Mouse (Mus musculus) midbrain, postnatal 0 days (tissue): ENCODE results near the gene Gm8180. TPM values are rescaled to one million over a fixed set of nuclear protein-coding genes. Genes with fewer than 3 reads are reported as not detected.
A peak's percentile ranks its signal among the peaks of the same experiment; 100 is the strongest.
"Not testable (repeated sequence)": the region's sequence is repeated elsewhere in the genome, so short reads cannot be mapped to it uniquely, and the experiment has no call there.

Source experiments
- ATAC-seq: fragments of 200-750 bp; cut with Nextera tagmentation; 2 replicates; pipeline ENCODE4 v1.8.0; 2017; ENCODE audit warnings: moderate number of reproducible peaks, mild to moderate bottlenecking, moderate TSS enrichment, moderate library complexity; ENCODE audit not compliant: low FRiP score
- DNase-seq: peaks from one replicate; pipeline ENCODE4 v3.0.0-alpha.2; 2015; ENCODE audit warnings: low spot score
- H3K27ac ChIP-seq: fragments of 300-500 bp; sonication (generic); 2 replicates; pipeline ENCODE4 v1.5.1; 2014; ENCODE audit warnings: low read depth, mild to moderate bottlenecking, low read length, mixed read lengths
- H3K27me3 ChIP-seq: fragments of 300-500 bp; sonication (generic); 2 replicates; pipeline ENCODE4 v1.6.1; 2014; ENCODE audit warnings: low read length, control low read depth, mixed read lengths; ENCODE audit not compliant: insufficient read depth
- H3K36me3 ChIP-seq: fragments of 300-500 bp; sonication (generic); 2 replicates; pipeline ENCODE4 v1.6.1; 2014; ENCODE audit warnings: low read length, control low read depth, mixed read lengths; ENCODE audit not compliant: insufficient read depth
- H3K4me1 ChIP-seq: fragments of 300-500 bp; sonication (generic); 2 replicates; pipeline ENCODE4 v1.6.1; 2014; ENCODE audit warnings: mild to moderate bottlenecking, control low read depth, antibody characterized with exemption, low read length, mixed read lengths; ENCODE audit not compliant: insufficient read depth
- H3K4me2 ChIP-seq: fragments of 300-500 bp; sonication (generic); 2 replicates; pipeline ENCODE4 v1.6.1; 2014; ENCODE audit warnings: low read depth, mild to moderate bottlenecking, low read length, mixed read lengths; ENCODE audit not compliant: poor library complexity, severe bottlenecking
- H3K4me3 ChIP-seq: fragments of 300-500 bp; sonication (generic); 2 replicates; pipeline ENCODE4 v1.5.1; 2014; ENCODE audit warnings: low read depth, mild to moderate bottlenecking, low read length, moderate library complexity
- H3K9ac ChIP-seq: fragments of 300-500 bp; sonication (generic); replicated peaks from 2 replicates; pipeline ENCODE4 v1.6.1; 2014; ENCODE audit warnings: mild to moderate bottlenecking, low read length, moderate library complexity, mixed read lengths; ENCODE audit not compliant: poor library complexity, severe bottlenecking
- H3K9me3 ChIP-seq: fragments of 300-500 bp; sonication (generic); 2 replicates; pipeline ENCODE4 v1.6.1; 2016; ENCODE audit warnings: low read length, control low read depth
- CTCF ChIP-seq: IDR thresholded peaks from 2 replicates; pipeline ENCODE4 v1.5.1; 2016; ENCODE audit warnings: antibody characterized with exemption, mild to moderate bottlenecking
- WGBS: fragments of 180-500 bp; shearing (Covaris S2); extraction: QIAGEN DNeasy Blood & Tissue Kit; methylation state at CpG from one replicate; pipeline ENCODE4 v1.1.7; 2014; 5-methylcytosine and 5-hydroxymethylcytosine counted together
- polyA plus RNA-seq: library from polyadenylated mRNA; unstranded; fragments of >200 nt; fragmentation: Nextera tagmentation; extraction: Ambion mirVana; gene quantifications from 2 replicates; pipeline ENCODE4 v1.2.1, GENCODE M21; 2015
- total RNA-seq: library from RNA; depleted of rRNA; stranded (reverse); fragments of >200 nt; gene quantifications from 2 replicates; pipeline ENCODE4 v1.2.3, GENCODE M21; 2014; rRNA removed

The Gm8180 gene
- total RNA-seq, result not detected in 2 replicates
- not detected in 2 replicates for polyA plus RNA-seq

- not testable (repeated sequence) for H3K4me3 ChIP-seq, H3K4me2 ChIP-seq, H3K27ac ChIP-seq, H3K9me3 ChIP-seq, H3K9ac ChIP-seq, H3K4me1 ChIP-seq, H3K36me3 ChIP-seq, DNase-seq, ATAC-seq, H3K27me3 ChIP-seq
- 89% methylated on average over 2 of the region's 3 CpGs for WGBS
These were observed at the start of gene Gm8180 for GRCm38 (mm10) chr14:43784645-43785044. Gene Gm8180, minus strand, starts transcription at chr14:43784745.

GRCm38 (mm10) chr14:43830385-43830784 lies 45.8 kb upstream of the Gm8180 start:
- not testable (repeated sequence) for H3K36me3 ChIP-seq, DNase-seq, H3K9me3 ChIP-seq, ATAC-seq, H3K4me1 ChIP-seq, H3K4me2 ChIP-seq, H3K4me3 ChIP-seq, H3K27me3 ChIP-seq, H3K27ac ChIP-seq, H3K9ac ChIP-seq
- WGBS, result 67% methylated on average over 1 of the region's 1 CpGs

GRCm38 (mm10) chr14:43824176-43824575 lies 39.6 kb upstream of the Gm8180 start:
- H3K36me3 ChIP-seq, H3K4me1 ChIP-seq, H3K9ac ChIP-seq, DNase-seq, H3K27ac ChIP-seq, H3K4me3 ChIP-seq, H3K4me2 ChIP-seq, H3K9me3 ChIP-seq, ATAC-seq, H3K27me3 ChIP-seq: not testable (repeated sequence)
- WGBS, result 93% methylated on average over 6 of the region's 6 CpGs

GRCm38 (mm10) chr14:43821869-43822268 lies 37.3 kb upstream of the Gm8180 start:
- DNase-seq, H3K27me3 ChIP-seq, H3K9me3 ChIP-seq, H3K4me1 ChIP-seq, H3K27ac ChIP-seq, H3K4me2 ChIP-seq, ATAC-seq, H3K4me3 ChIP-seq, H3K9ac ChIP-seq, H3K36me3 ChIP-seq: not testable (repeated sequence)
- 73% methylated on average over 1 of the region's 2 CpGs for WGBS

GRCm38 (mm10) chr14:43812458-43812857 lies 27.9 kb upstream of the Gm8180 start:
- not testable (repeated sequence) for H3K36me3 ChIP-seq, H3K27ac ChIP-seq, H3K4me2 ChIP-seq, ATAC-seq, H3K4me3 ChIP-seq, H3K9me3 ChIP-seq, H3K27me3 ChIP-seq, H3K4me1 ChIP-seq, H3K9ac ChIP-seq
- TF ChIP-seq CTCF, result peak; percentile 63
- WGBS, result 62% methylated on average over 8 of the region's 9 CpGs
- peak; percentile 27 for DNase-seq

- not testable (repeated sequence) for H3K4me1 ChIP-seq, H3K4me2 ChIP-seq, H3K4me3 ChIP-seq, H3K9ac ChIP-seq, ATAC-seq, H3K27ac ChIP-seq, H3K36me3 ChIP-seq, H3K9me3 ChIP-seq, DNase-seq, H3K27me3 ChIP-seq
- WGBS, result 77% methylated on average over 3 of the region's 4 CpGs
These were observed 23.6 kb upstream of the Gm8180 start for GRCm38 (mm10) chr14:43808142-43808541.
